ENCODE assay signal across 7 mouse cellular contexts in genomic region chr8:36361255-36361654, GRCm38 (mm10).
A peak's percentile ranks its signal among the peaks of the same experiment; 100 is the strongest.
DNase-seq lines count a peak whose midpoint lies in the region; ATAC-seq and TF ChIP-seq lines count a peak whose summit lies in the region.

No protein-coding gene starts in this region.

- TF ChIP-seq CTCF in heart, postnatal 0 days (IDR thresholded peaks at IDR 0.05; ENCODE audit: low read depth) = peak; percentile 78
- peak; percentile 82 for TF ChIP-seq CTCF in lung, postnatal 0 days (IDR thresholded peaks at IDR 0.05)

- peak; percentile 62; the same call in 1 of the 2 replicates for ATAC-seq in heart, postnatal 0 days (ENCODE audit: insufficient read depth, low read depth)
- ATAC-seq in lung, postnatal 0 days = peak; percentile 46; the same call in 1 of the 2 replicates

- H3K9ac ChIP-seq in heart, postnatal 0 days (replicated peaks; ENCODE audit: low read depth, low read length) = no peak overlapping the region
- no peak overlapping the region for H3K9ac ChIP-seq in lung, postnatal 0 days (replicated peaks; ENCODE audit: low read depth)

- no peaks in the 10 kb centered on the region for H3K9me3 ChIP-seq in heart, postnatal 0 days (replicated peaks; ENCODE audit: control insufficient read depth, low read length)
- no peaks in the 10 kb centered on the region for H3K9me3 ChIP-seq in lung, postnatal 0 days (ENCODE audit: low read length)

- no peaks in the 10 kb centered on the region for H3K36me3 ChIP-seq in heart, postnatal 0 days (replicated peaks; ENCODE audit: control insufficient read depth, insufficient read depth, low read length)
- H3K36me3 ChIP-seq in lung, postnatal 0 days (ENCODE audit: insufficient read depth, low read length) = no peaks in the 10 kb centered on the region

- H3K27ac ChIP-seq in heart, postnatal 0 days (ENCODE audit: low read depth) = no peak overlapping the region
- H3K27ac ChIP-seq in lung, postnatal 0 days (ENCODE audit: low read length) = no peak overlapping the region

- H3K4me2 ChIP-seq in heart, postnatal 0 days (ENCODE audit: low read depth, low read length) = no peak overlapping the region
- no peak overlapping the region for H3K4me2 ChIP-seq in lung, postnatal 0 days (replicated peaks; ENCODE audit: low read depth, low read length)

- H3K27me3 ChIP-seq in heart, postnatal 0 days (ENCODE audit: control insufficient read depth, insufficient read depth, low read length) = no peaks in the 10 kb centered on the region
- H3K27me3 ChIP-seq in lung, postnatal 0 days (replicated peaks; ENCODE audit: insufficient read depth, low read length) = no peaks in the 10 kb centered on the region

- no peak for TF ChIP-seq EP300 in heart, postnatal 0 days (IDR thresholded peaks at IDR 0.05; ENCODE audit: low read depth)
- no peak for TF ChIP-seq EP300 in lung, postnatal 0 days (IDR thresholded peaks at IDR 0.05)

- WGBS in heart, postnatal 0 days = 11% methylated on average over 2 of the region's 2 CpGs
- 8% methylated on average over 2 of the region's 2 CpGs for WGBS in lung, postnatal 0 days

- no peaks in the 10 kb centered on the region for H3K4me1 ChIP-seq in heart, postnatal 0 days (ENCODE audit: control insufficient read depth, insufficient read depth)
- no peaks in the 10 kb centered on the region for H3K4me1 ChIP-seq in lung, postnatal 0 days (ENCODE audit: insufficient read depth, low read depth, low read length)

- peak; percentile 63 for DNase-seq in ES-CJ7 (ENCODE audit: low read depth, low spot score)
- DNase-seq in adrenal gland, adult 18-20 months (ENCODE audit: low spot score in 2 of 2) = peak; percentile 70 to 75
- peak; percentile 88 for DNase-seq in embryo, embryonic 10.5 days (ENCODE audit: low spot score)
- DNase-seq in heart, postnatal 0 days (ENCODE audit: low spot score) = peak; percentile 71
- peak; percentile 49 to 90 for DNase-seq in layer of hippocampus, adult 18-20 months (ENCODE audit: low spot score in 2 of 2)
- peak; percentile 85 for DNase-seq in lung, postnatal 0 days (ENCODE audit: low spot score)
- peak; percentile 47 for DNase-seq in retina, postnatal 7 days (ENCODE audit: low read depth, low spot score)

- no peak overlapping the region for H3K4me3 ChIP-seq in heart, postnatal 0 days (ENCODE audit: low read depth, low read length)
- no peak overlapping the region for H3K4me3 ChIP-seq in lung, postnatal 0 days (ENCODE audit: low read depth, low read length)
